Mouse (Mus musculus) kidney, postnatal 4 days (tissue): ENCODE measurements at regions not wholly inside any gene's neighbourhood (a gene's known extent, or its start where the extent isn't known, plus 50 kb on each side); places are given as distances from the start of the nearest gene placed in this dataset.

ENCODE experiments used
- DNase-seq, 2 experiments: peaks; one replicate each; pipeline ENCODE4 v3.0.0; 2021; ENCODE audit warnings: mixed read lengths in 2 of 2

GRCm38 (mm10) chrX:145758406-145758805, 253.4 kb upstream of the Amot start:
- DNase-seq: peak; percentile 7 to 29

- DNase-seq: no peak
Measured at GRCm38 (mm10) chrX:145753427-145753826, 248.4 kb upstream of the Amot start.
